Mouse (Mus musculus) midbrain, postnatal 0 days (tissue): Measurements from ENCODE around the gene Gipr. TPM values are rescaled to one million over a fixed set of nuclear protein-coding genes. Genes with fewer than 3 reads are reported as not detected.

Experiments used
- ATAC-seq: fragments of 200-750 bp; cut with Nextera tagmentation; 2 replicates; pipeline ENCODE4 v1.8.0; 2017; ENCODE audit warnings: moderate number of reproducible peaks, mild to moderate bottlenecking, moderate TSS enrichment, moderate library complexity; ENCODE audit not compliant: low FRiP score
- DNase-seq: peaks from one replicate; pipeline ENCODE4 v3.0.0-alpha.2; 2015; ENCODE audit warnings: low spot score
- H3K27ac ChIP-seq: fragments of 300-500 bp; sonication (generic); 2 replicates; pipeline ENCODE4 v1.5.1; 2014; ENCODE audit warnings: low read depth, mild to moderate bottlenecking, low read length, mixed read lengths
- H3K27me3 ChIP-seq: fragments of 300-500 bp; sonication (generic); 2 replicates; pipeline ENCODE4 v1.6.1; 2014; ENCODE audit warnings: low read length, control low read depth, mixed read lengths; ENCODE audit not compliant: insufficient read depth
- H3K36me3 ChIP-seq: fragments of 300-500 bp; sonication (generic); 2 replicates; pipeline ENCODE4 v1.6.1; 2014; ENCODE audit warnings: low read length, control low read depth, mixed read lengths; ENCODE audit not compliant: insufficient read depth
- H3K4me1 ChIP-seq: fragments of 300-500 bp; sonication (generic); 2 replicates; pipeline ENCODE4 v1.6.1; 2014; ENCODE audit warnings: mild to moderate bottlenecking, control low read depth, antibody characterized with exemption, low read length, mixed read lengths; ENCODE audit not compliant: insufficient read depth
- H3K4me2 ChIP-seq: fragments of 300-500 bp; sonication (generic); 2 replicates; pipeline ENCODE4 v1.6.1; 2014; ENCODE audit warnings: low read depth, mild to moderate bottlenecking, low read length, mixed read lengths; ENCODE audit not compliant: poor library complexity, severe bottlenecking
- H3K4me3 ChIP-seq: fragments of 300-500 bp; sonication (generic); 2 replicates; pipeline ENCODE4 v1.5.1; 2014; ENCODE audit warnings: low read depth, mild to moderate bottlenecking, low read length, moderate library complexity
- H3K9ac ChIP-seq: fragments of 300-500 bp; sonication (generic); replicated peaks from 2 replicates; pipeline ENCODE4 v1.6.1; 2014; ENCODE audit warnings: mild to moderate bottlenecking, low read length, moderate library complexity, mixed read lengths; ENCODE audit not compliant: poor library complexity, severe bottlenecking
- H3K9me3 ChIP-seq: fragments of 300-500 bp; sonication (generic); 2 replicates; pipeline ENCODE4 v1.6.1; 2016; ENCODE audit warnings: low read length, control low read depth
- CTCF ChIP-seq: IDR thresholded peaks from 2 replicates; pipeline ENCODE4 v1.5.1; 2016; ENCODE audit warnings: antibody characterized with exemption, mild to moderate bottlenecking
- WGBS: fragments of 180-500 bp; shearing (Covaris S2); extraction: QIAGEN DNeasy Blood & Tissue Kit; methylation state at CpG from one replicate; pipeline ENCODE4 v1.1.7; 2014; 5-methylcytosine and 5-hydroxymethylcytosine counted together
- polyA plus RNA-seq: library from polyadenylated mRNA; unstranded; fragments of >200 nt; fragmentation: Nextera tagmentation; extraction: Ambion mirVana; gene quantifications from 2 replicates; pipeline ENCODE4 v1.2.1, GENCODE M21; 2015
- total RNA-seq: library from RNA; depleted of rRNA; stranded (reverse); fragments of >200 nt; gene quantifications from 2 replicates; pipeline ENCODE4 v1.2.3, GENCODE M21; 2014

Gene Gipr
- total and polyA plus RNA-seq, 2 experiments from 2014 or later = 2.3 to 7.4 TPM

- DNase-seq (peak; percentile 98), ATAC-seq (peak; percentile 90)
- H3K27ac ChIP-seq = peak within 1 kb of the TSS; percentile 82
- peak within 1 kb of the TSS; percentile 58 for H3K4me3 ChIP-seq
- H3K4me1 ChIP-seq = peaks cover 10% of the 10 kb centered on the region; the same call in 1 of the 2 replicates
- H3K4me2 ChIP-seq = peak within 1 kb of the TSS; percentile 67
- H3K9ac ChIP-seq = peak within 1 kb of the TSS; percentile 67
- H3K9me3 ChIP-seq = no peaks in the 10 kb centered on the region
- no peak for TF ChIP-seq CTCF
- under 1% methylated on average over 24 of the region's 24 CpGs for WGBS
- peaks cover 35% of the 10 kb centered on the region for H3K36me3 ChIP-seq
- no peaks in the 10 kb centered on the region for H3K27me3 ChIP-seq
Measured at GRCm38 (mm10) chr7:19149626-19150025, 16.3 kb downstream of the Gipr start, which contains the start of gene Snrpd2. Gene Snrpd2 (plus strand): TSS chr7:19149722.

- ATAC-seq = peak; percentile 96
- under 1% methylated on average over 43 of the region's 43 CpGs for WGBS
- H3K4me1 ChIP-seq = peaks cover 10% of the 10 kb centered on the region; the same call in 1 of the 2 replicates
- peak within 1 kb of the TSS; percentile 82 for H3K27ac ChIP-seq
- peak; percentile 100 for DNase-seq
- peak within 1 kb of the TSS; percentile 67 for H3K4me2 ChIP-seq
- H3K9me3 ChIP-seq = no peaks in the 10 kb centered on the region
- no peaks in the 10 kb centered on the region for H3K27me3 ChIP-seq
- H3K4me3 ChIP-seq = peak within 1 kb of the TSS; percentile 58
- H3K36me3 ChIP-seq = peaks cover 30% of the 10 kb centered on the region
- H3K9ac ChIP-seq = peak within 1 kb of the TSS; percentile 67
- peak; percentile 6; the same call in 1 of the 2 replicates for TF ChIP-seq CTCF
Measured at GRCm38 (mm10) chr7:19148875-19149541, 16.9 kb downstream of the Gipr start, which contains the start of gene Qpctl. Gene Qpctl (minus strand): TSS chr7:19149291.

GRCm38 (mm10) chr7:19148180-19148874, 17.6 kb downstream of the Gipr start:
- ATAC-seq (no peak), DNase-seq (no peak)
- Histone ChIP-seq H3K9me3 (no peaks in the 10 kb centered on the region), H3K27ac (peak overlapping the region; percentile 82), H3K27me3 (no peaks in the 10 kb centered on the region), H3K4me2 (peak overlapping the region; percentile 67), H3K36me3 (peaks cover 24% of the 10 kb centered on the region), H3K4me3 (peak overlapping the region; percentile 58), H3K9ac (peak overlapping the region; percentile 63), H3K4me1 (peaks cover 10% of the 10 kb centered on the region; the same call in 1 of the 2 replicates)
- no peak for TF ChIP-seq CTCF
- WGBS = 16% methylated on average over 20 of the region's 20 CpGs

- TF ChIP-seq CTCF = no peak
- H3K4me2 ChIP-seq = peak overlapping the region; percentile 67
- DNase-seq (no peak), ATAC-seq (no peak)
- H3K4me3 ChIP-seq = no peak overlapping the region
- H3K27ac ChIP-seq = no peak overlapping the region
- 63% methylated on average over 6 of the region's 6 CpGs for WGBS
- no peaks in the 10 kb centered on the region for H3K9me3 ChIP-seq
- no peaks in the 10 kb centered on the region for H3K27me3 ChIP-seq
- peaks cover 17% of the 10 kb centered on the region; the same call in 1 of the 2 replicates for H3K36me3 ChIP-seq
- H3K9ac ChIP-seq = no peak overlapping the region
- peaks cover 10% of the 10 kb centered on the region; the same call in 1 of the 2 replicates for H3K4me1 ChIP-seq
Measured at GRCm38 (mm10) chr7:19147497-19148045, 18.4 kb downstream of the Gipr start.

GRCm38 (mm10) chr7:19146793-19147192, 19.1 kb downstream of the Gipr start:
- no peak overlapping the region for H3K4me3 ChIP-seq
- H3K27me3 ChIP-seq = no peaks in the 10 kb centered on the region
- H3K27ac ChIP-seq = no peak overlapping the region
- H3K36me3 ChIP-seq = peaks cover 12% of the 10 kb centered on the region; the same call in 1 of the 2 replicates
- H3K9ac ChIP-seq = no peak overlapping the region
- ATAC-seq (no peak), DNase-seq (no peak)
- no peaks in the 10 kb centered on the region for H3K9me3 ChIP-seq
- peaks cover 10% of the 10 kb centered on the region; the same call in 1 of the 2 replicates for H3K4me1 ChIP-seq
- TF ChIP-seq CTCF = no peak
- WGBS = 91% methylated on average over 10 of the region's 10 CpGs
- no peak overlapping the region for H3K4me2 ChIP-seq
